In the genomic region with DNA sequence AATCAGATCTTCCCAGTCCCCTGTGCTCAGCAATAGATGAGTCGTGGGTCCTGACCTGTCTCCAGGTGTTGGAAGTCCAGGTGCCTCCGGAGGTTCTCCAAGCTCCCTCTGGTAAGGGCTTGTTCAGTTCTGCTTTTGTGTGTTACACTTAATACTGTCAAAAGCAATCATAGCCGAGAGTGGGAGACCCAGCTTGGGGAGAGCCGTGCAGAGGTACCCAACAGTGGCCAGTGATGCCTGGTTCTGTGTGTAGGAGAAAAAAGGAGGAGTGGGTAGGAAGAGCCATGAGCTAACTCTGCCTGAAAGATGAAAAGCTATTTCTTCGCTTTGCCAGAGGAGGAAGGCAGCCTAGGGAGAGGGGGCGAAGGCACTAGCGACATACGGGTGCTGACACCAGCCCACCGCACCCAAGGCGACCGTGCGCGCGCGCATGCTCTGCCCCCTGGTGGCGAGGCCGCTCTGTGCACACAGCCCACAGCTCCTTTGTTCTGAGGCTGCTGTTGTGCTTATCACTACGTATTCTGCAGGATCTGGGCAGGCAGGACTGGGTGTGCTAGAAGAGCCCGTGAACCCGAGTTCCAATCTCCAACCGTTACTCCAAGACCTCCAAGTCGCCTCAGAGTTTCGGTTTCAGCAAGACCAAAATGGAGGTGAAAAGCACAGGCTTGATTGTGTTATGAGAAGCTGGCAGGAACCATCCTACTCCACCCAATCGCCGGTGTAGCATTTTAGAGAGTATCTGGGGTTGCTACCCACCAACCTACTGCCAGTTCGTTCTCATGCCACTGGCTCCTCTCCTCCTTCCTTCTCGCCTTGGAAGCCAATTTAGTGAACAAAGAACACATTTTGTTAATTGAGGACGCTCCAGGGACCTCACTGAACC, we compare ENCODE assay signal across 8 mouse cellular contexts. TPM values are rescaled to one million over a fixed set of nuclear protein-coding genes. Genes with fewer than 3 reads are reported as not detected.
DNase-seq lines count a peak whose midpoint lies in the region; ATAC-seq and TF ChIP-seq lines count a peak whose summit lies in the region.

No protein-coding gene starts in this region.

- H3K27ac ChIP-seq in gastrocnemius, adult 2 months, result no peak overlapping the region

- DNase-seq in ZHBTc4 (ENCODE audit: low read depth, low spot score), result peak; percentile 88
- peak; percentile 96 to 98 for DNase-seq in cerebellum, postnatal 4 days (ENCODE audit: low spot score in 2 of 2)
- DNase-seq in gastrocnemius, adult 2 months, result peak; percentile 69
- peak; percentile 67 to 87 for DNase-seq in left cerebral cortex, adult 9 months (ENCODE audit: low spot score in 2 of 2)
- DNase-seq in right cerebral cortex, postnatal 10 days (ENCODE audit: low spot score in 2 of 2), result peak; percentile 93 to 94
- peak; percentile 38 to 51 for DNase-seq in urinary bladder, postnatal 36 days (ENCODE audit: low spot score in 2 of 2)

- peak overlapping the region; percentile 51 for H3K4me3 ChIP-seq in gastrocnemius, adult 2 months

- intact Hi-C loops in gastrocnemius, adult 2 months (cut with DNase I), result loop anchor here (1.0 kb wide), 1 partner anchor 162 kb away; a partner anchor contains a TSS

- ATAC-seq in inflammation-experienced regulatory T-cells, adult 6 months, result peak; percentile 97
- peak; percentile 100 for ATAC-seq in megakaryocyte progenitor cell, adult 5-6 weeks (replicated peaks; ENCODE audit: poor library complexity)

- TF ChIP-seq CTCF in gastrocnemius, adult 2 months (IDR thresholded peaks at IDR 0.05), result peak; percentile 97

RNA-seq across cellular contexts. Expression of a gene that starts 37.9 kb away (rescaled TPM):
- not detected for total RNA-seq in gastrocnemius, adult 2 months (2021)
- polyA plus RNA-seq in inflammation-experienced regulatory T-cells, adult 6 months (2017; shearing (Covaris generic)), result 1 to 10 TPM; 2.8 to 5.4 (median 4.9) TPM
- total RNA-seq in megakaryocyte progenitor cell, adult 5-6 weeks (2015), result 0.07 TPM in 1 of 2 replicates, not detected in the other
- total RNA-seq in megakaryocyte progenitor cell, adult 5-6 weeks (2017), result 0.30 TPM in 1 of 2 replicates, not detected in the other

RNA-seq across cellular contexts. Expression of a gene that starts 43.1 kb away (rescaled TPM):
- total RNA-seq in gastrocnemius, adult 2 months (2021), result 1 to 10 TPM; 9.5 to 9.7 TPM
- 10 to 100 TPM; 52.9 to 74.7 (median 56.9) TPM for polyA plus RNA-seq in inflammation-experienced regulatory T-cells, adult 6 months (2017; shearing (Covaris generic))
- 56.5 and 60.4 TPM in 2 replicates for total RNA-seq in megakaryocyte progenitor cell, adult 5-6 weeks (2015)
- total RNA-seq in megakaryocyte progenitor cell, adult 5-6 weeks (2017), result 70.3 and 82.6 TPM in 2 replicates

RNA-seq across cellular contexts. Expression of a gene that starts 59.9 kb away (rescaled TPM):
- 10 to 100 TPM; 17.9 to 19.9 TPM for total RNA-seq in gastrocnemius, adult 2 months (2021)
- polyA plus RNA-seq in inflammation-experienced regulatory T-cells, adult 6 months (2017; shearing (Covaris generic)), result under 1 TPM in 1 of 3 experiments, not detected in 2; 0.70 TPM
- total RNA-seq in megakaryocyte progenitor cell, adult 5-6 weeks (2015), result 0.22 TPM in 1 of 2 replicates, not detected in the other
- total RNA-seq in megakaryocyte progenitor cell, adult 5-6 weeks (2017), result 0.25 and 2.9 TPM in 2 replicates

Comparison
In these comparisons a context has a peak if more than half of its experiments do, and no peak if none do; other contexts are left out.
1. DNase-seq: peak in every context shown above with its lines; median percentile 97 in cerebellum, postnatal 4 days; 94 in right cerebral cortex, postnatal 10 days; 88 in ZHBTc4; 77 in left cerebral cortex, adult 9 months; 69 in gastrocnemius, adult 2 months; 44 in urinary bladder, postnatal 36 days.
2. RNA of a gene that starts 43.1 kb away (total RNA-seq): 56.5 to 82.6 TPM in megakaryocyte progenitor cell, adult 5-6 weeks; 9.5 to 9.7 TPM in gastrocnemius, adult 2 months; every median in the first group is over 4 times any median in the second.
3. RNA of a gene that starts 59.9 kb away (total RNA-seq): 17.9 to 19.9 TPM in gastrocnemius, adult 2 months; 0.22 to 2.9 TPM in megakaryocyte progenitor cell, adult 5-6 weeks; every median in the first group is over 4 times any median in the second.